Mouse (Mus musculus) brain, adult 2 months (tissue): Measurements from ENCODE around the gene Podn.
"Not testable (repeated sequence)": the region's sequence is repeated elsewhere in the genome, so short reads cannot be mapped to it uniquely, and the experiment has no call there.

Experiments used
- DNase-seq: peaks from one replicate; pipeline ENCODE4 v3.0.0; 2011; ENCODE audit warnings: low read depth, low spot score

Gene Podn

GRCm38 (mm10) chr4:108096345-108096744, at the start of gene Podn:
TSS of gene Podn (minus strand) at chr4:108096445.
- no peak for DNase-seq

DNA sequence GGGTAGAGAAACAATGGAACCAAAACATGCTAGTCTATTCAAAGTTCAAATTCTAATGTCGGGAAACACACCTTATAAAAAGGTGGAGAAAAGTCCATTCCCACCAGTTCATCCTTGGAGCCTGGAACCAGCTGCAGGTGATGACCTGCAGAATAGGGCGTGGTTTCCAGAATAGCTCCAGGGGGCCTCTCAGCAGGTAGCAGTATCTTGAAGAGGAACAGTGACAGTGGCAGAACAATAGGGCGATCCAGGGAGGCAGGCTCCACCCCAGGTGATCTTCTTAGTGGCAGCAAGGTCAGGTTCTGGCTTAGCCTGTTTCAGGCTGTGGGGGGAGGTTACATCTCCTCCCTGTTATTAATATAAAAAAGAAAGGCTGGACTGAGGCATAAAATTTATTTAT, 49.3 kb upstream of the Podn start:
- not testable (repeated sequence) for DNase-seq

- DNase-seq, result no peak
Observed at GRCm38 (mm10) chr4:108144880-108145279, 48.6 kb upstream of the Podn start, which contains the start of gene Scp2. TSS of gene Scp2 (minus strand) at chr4:108144998.

- no peak for DNase-seq
Observed at GRCm38 (mm10) chr4:108143778-108144177, 47.5 kb upstream of the Podn start.

GRCm38 (mm10) chr4:108143178-108143577, 46.9 kb upstream of the Podn start:
- not testable (repeated sequence) for DNase-seq

DNA sequence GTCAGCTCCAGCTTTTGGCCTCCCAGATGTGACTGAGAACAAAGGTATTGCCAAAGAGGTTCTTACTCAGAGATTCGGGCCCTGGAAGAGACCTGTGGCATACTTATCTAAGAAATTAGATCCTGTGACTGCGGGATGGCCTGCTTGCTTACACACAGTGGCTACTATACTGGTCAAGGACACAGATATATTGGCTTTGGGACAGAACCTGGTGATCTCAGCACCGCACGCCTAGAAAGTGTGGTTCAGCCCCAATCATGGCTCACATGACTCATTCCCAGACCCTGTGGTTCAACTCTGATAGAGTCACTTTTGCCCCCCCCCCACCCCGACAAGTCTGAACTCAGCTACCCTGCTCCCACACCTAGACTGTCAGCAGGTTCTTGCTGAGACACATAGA, 40.7 kb upstream of the Podn start:
- DNase-seq, result no peak

- DNase-seq, result no peak
Observed at GRCm38 (mm10) chr4:108130452-108130851, 34.2 kb upstream of the Podn start.

DNA sequence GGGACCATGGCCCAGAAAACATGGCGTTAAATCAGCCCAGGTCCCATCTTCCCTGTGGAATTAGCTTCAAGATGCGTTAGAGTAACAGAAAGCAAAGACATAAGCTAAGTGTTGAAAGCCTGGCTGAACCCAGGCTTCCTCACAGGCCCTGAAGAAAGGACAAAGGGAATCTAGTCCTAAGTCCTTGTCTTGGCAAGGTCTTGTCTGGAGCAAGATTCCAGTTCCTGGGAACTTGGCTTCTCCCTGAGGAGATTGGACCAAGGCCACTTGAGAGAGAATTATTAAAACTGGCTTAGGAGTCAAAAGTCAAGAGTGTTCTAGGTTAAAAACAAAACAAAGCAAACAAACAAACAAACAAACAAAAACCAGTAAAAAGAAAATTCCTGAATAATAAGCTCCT, 32.1 kb upstream of the Podn start:
- no peak for DNase-seq

- DNase-seq, result no peak
Observed at GRCm38 (mm10) chr4:108127516-108127915, 31.3 kb upstream of the Podn start.

- peak; percentile 7 for DNase-seq
Observed at GRCm38 (mm10) chr4:108126260-108126659, 30.0 kb upstream of the Podn start.

- DNase-seq, result no peak
Observed at GRCm38 (mm10) chr4:108124104-108124503, 27.9 kb upstream of the Podn start.

GRCm38 (mm10) chr4:108117924-108118876, 22.0 kb upstream of the Podn start:
- peak; percentile 96 for DNase-seq

- DNase-seq, result peak; percentile 29
Observed at GRCm38 (mm10) chr4:108117488-108117887, 21.2 kb upstream of the Podn start.

DNA sequence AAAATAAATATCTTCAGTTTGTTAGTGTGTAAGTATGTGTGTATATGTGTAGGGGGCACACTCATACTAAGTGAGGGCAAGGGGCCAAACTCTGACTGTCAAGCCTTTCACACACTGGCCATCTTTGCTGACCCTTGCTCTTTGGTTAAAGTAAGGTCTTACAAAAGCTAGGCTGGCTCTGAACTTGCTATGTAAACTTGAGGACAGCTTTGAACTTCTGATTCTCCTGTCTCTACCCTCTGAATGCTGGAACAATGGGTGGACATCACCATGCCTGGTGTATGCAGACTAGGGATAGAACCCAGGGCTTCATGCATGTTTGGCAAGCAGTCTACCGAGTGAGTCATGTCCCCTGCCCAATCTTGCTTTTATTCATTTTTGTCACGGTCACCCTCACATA, 20.2 kb upstream of the Podn start:
- DNase-seq, result no peak

DNA sequence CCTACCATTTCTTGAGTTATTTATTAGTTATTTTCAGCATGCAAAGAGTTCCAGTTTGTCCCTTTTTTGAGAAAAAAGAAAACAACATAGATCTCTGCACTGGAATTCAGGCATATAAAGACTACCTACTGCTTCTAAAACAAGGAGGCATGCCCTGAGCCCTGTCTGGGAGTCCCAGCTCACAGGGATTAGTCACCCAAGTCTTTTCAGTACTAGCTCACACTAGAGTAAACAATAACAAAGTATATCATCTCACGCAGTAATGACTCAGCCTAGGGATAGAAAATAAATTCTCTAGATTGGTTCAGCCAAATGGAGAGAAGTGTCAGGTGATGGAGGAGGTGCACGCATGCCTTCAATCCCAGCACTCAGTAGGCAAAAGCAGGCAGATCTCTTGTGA, 14.5 kb upstream of the Podn start:
- DNase-seq, result peak; percentile 36

GRCm38 (mm10) chr4:108109728-108110127, 13.5 kb upstream of the Podn start:
- DNase-seq, result no peak

- no peak for DNase-seq
Observed at GRCm38 (mm10) chr4:108092741-108093397, 3.4 kb downstream of the Podn start.

GRCm38 (mm10) chr4:108083993-108084392, 12.3 kb downstream of the Podn start:
- no peak for DNase-seq

DNA sequence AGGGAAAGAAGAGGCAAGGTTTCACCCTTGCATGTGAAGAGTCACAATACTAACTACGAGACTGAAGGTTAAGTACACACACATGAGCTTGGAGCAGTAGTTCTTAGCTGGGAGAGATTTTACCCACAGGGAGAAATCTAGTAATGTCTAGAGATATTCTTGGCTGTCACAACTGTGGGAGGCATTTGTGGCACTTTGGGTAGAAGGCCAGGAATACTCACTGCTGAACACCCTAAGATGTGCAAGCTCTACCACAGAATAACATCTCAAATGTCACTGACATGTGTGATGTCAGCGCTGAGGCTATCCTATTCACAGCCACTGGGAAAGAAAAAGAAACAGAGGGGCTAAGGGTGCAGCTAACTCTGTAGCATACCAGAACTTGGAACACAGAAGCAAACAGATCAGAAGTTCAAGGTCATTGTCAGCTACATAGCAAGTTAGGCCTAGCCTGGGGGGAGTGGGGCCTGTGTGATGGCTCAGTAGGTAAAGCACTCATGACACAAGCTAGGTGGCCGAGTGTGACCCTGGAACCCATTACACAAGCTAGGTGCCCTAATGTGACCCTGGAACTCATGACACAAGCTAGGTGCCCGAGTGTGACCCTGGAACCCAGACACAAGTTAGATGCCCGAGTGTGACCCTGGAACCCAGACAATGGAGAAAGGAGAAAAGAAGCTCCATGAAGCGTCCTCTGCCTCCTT, 13.1 kb downstream of the Podn start:
- DNase-seq, result peak; percentile 59

GRCm38 (mm10) chr4:108082401-108082806, 13.8 kb downstream of the Podn start:
- DNase-seq, result no peak

DNA sequence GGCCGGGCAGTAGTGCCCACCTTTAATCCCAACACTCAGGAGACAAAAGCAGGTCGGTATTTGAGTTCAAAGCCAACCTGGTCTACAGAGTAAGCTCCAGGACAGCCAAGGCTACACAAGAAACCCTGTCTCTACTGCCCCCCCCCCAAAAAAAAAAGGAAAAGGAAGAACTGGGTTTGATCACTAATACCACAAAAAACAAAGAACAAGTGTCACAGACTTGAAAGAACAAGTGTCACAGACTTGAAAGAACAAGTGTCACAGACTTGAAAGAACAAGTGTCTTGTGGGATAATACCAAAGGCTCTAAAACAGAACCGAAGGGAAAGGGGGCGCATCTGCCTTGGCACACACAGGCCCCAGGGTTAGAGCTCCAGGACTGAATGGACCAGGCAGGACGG, 15.4 kb downstream of the Podn start:
- DNase-seq, result no peak

- DNase-seq, result no peak
Observed at GRCm38 (mm10) chr4:108079762-108080161, 16.5 kb downstream of the Podn start.
